Mouse (Mus musculus) cerebellum, adult 2 months (tissue): ENCODE measurements around the gene Fam136a. TPM values are rescaled to one million over a fixed set of nuclear protein-coding genes. Genes with fewer than 3 reads are reported as not detected.

Source experiments
- DNase-seq, 2 experiments: peaks; one replicate each; pipeline ENCODE4 v3.0.0; 2021
- H3K27ac ChIP-seq: fragments of 200-500 bp; 2 replicates; pipeline ENCODE4 v1.5.1; 2012; ENCODE audit warnings: low read length, control low read depth, inconsistent platforms; ENCODE audit not compliant: insufficient read depth
- H3K27me3 ChIP-seq: fragments of 200-500 bp; 2 replicates; pipeline ENCODE4 v1.6.1; 2012; ENCODE audit warnings: inconsistent platforms, mild to moderate bottlenecking, low read length, moderate library complexity; ENCODE audit not compliant: control insufficient read depth, insufficient read depth
- H3K4me1 ChIP-seq: fragments of 200-500 bp; 2 replicates; pipeline ENCODE4 v1.6.1; 2011; ENCODE audit warnings: low read length; ENCODE audit not compliant: control insufficient read depth, insufficient read depth
- H3K4me3 ChIP-seq: fragments of 200-500 bp; replicated peaks from 2 replicates; pipeline ENCODE3; 2011; ENCODE audit warnings: mild to moderate bottlenecking, low read depth, low read length, control low read depth; ENCODE audit not compliant: insufficient read depth
- CTCF ChIP-seq: fragments of 200-500 bp; IDR thresholded peaks from 2 replicates; pipeline ENCODE4 v1.5.1; 2011; ENCODE audit warnings: low read depth, mild to moderate bottlenecking, control low read depth, low read length, moderate library complexity, borderline replicate concordance; ENCODE audit not compliant: insufficient read depth
- POLR2A ChIP-seq: fragments of 200-500 bp; IDR thresholded peaks from 2 replicates; pipeline ENCODE4 v1.6.1; 2011; ENCODE audit warnings: low read length, control low read depth, borderline replicate concordance; ENCODE audit not compliant: insufficient read depth
- WGBS: fragments of 180-500 bp; shearing (Covaris S2); methylation state at CpG from one replicate; pipeline ENCODE4 v1.1.7; 2018; 5-methylcytosine and 5-hydroxymethylcytosine counted together
- polyA plus RNA-seq: library from polyadenylated mRNA; depleted of rRNA; stranded (reverse); fragments of >200 nt; gene quantifications from 2 replicates; pipeline ENCODE4 v1.2.3, GENCODE M21; 2012

Fam136a gene
- polyA plus RNA-seq, 1 experiment: 22.4 TPM

GRCm38 (mm10) chr6:86366853-86367249 is 1.4 kb downstream of the Fam136a start:
- H3K4me3 ChIP-seq: peak overlapping the region; percentile 91
- WGBS: 54% methylated on average over 2 of the region's 2 CpGs
- no peaks in the 10 kb centered on the region for H3K27me3 ChIP-seq
- no peak for TF ChIP-seq CTCF
- TF ChIP-seq POLR2A: no peak
- no peak overlapping the region for H3K27ac ChIP-seq
- peaks cover 4% of the 10 kb centered on the region for H3K4me1 ChIP-seq
- DNase-seq: no peak

GRCm38 (mm10) chr6:86368479-86368878 is 3.0 kb downstream of the Fam136a start:
- H3K27ac ChIP-seq: no peak overlapping the region
- no peak overlapping the region for H3K4me3 ChIP-seq
- 54% methylated on average over 5 of the region's 5 CpGs for WGBS
- no peaks in the 10 kb centered on the region for H3K27me3 ChIP-seq
- no peak for TF ChIP-seq CTCF
- TF ChIP-seq POLR2A: no peak
- DNase-seq: no peak
- H3K4me1 ChIP-seq: peaks cover 4% of the 10 kb centered on the region

- no peak overlapping the region for H3K27ac ChIP-seq
- TF ChIP-seq POLR2A (no peak), CTCF (no peak)
- H3K4me1 ChIP-seq: peaks cover 4% of the 10 kb centered on the region
- DNase-seq: no peak
- 61% methylated on average over 3 of the region's 3 CpGs for WGBS
- H3K4me3 ChIP-seq: no peak overlapping the region
- H3K27me3 ChIP-seq: no peaks in the 10 kb centered on the region
These were observed 4.8 kb downstream of the Fam136a start for GRCm38 (mm10) chr6:86370093-86370713.

- H3K4me3 ChIP-seq: peak within 1 kb of the TSS; percentile 74
These were observed 5.4 kb downstream of the Fam136a start, which contains the start of gene Snrpg for GRCm38 (mm10) chr6:86370764-86371339. TSS of gene Snrpg (plus strand) at chr6:86371304.

GRCm38 (mm10) chr6:86371340-86371911 is 6.0 kb downstream of the Fam136a start:
- H3K27ac ChIP-seq: peak overlapping the region; percentile 23; the same call in 1 of the 2 replicates
- H3K27me3 ChIP-seq: no peaks in the 10 kb centered on the region
- DNase-seq: peak; percentile 97 to 98
- TF ChIP-seq CTCF (no peak), POLR2A (peak; percentile 96)
- H3K4me1 ChIP-seq: peaks cover 3% of the 10 kb centered on the region
- H3K4me3 ChIP-seq: peak overlapping the region; percentile 74
- WGBS: under 1% methylated on average over 50 of the region's 50 CpGs

More at GRCm38 (mm10) chr6:86370764-86371339, 5.4 kb downstream of the Fam136a start, which contains the start of gene Snrpg:
- peak within 1 kb of the TSS; percentile 23; the same call in 1 of the 2 replicates for H3K27ac ChIP-seq
- TF ChIP-seq CTCF (no peak), POLR2A (no peak)
- DNase-seq: no peak
- WGBS: 17% methylated on average over 15 of the region's 15 CpGs
- H3K27me3 ChIP-seq: no peaks in the 10 kb centered on the region
- H3K4me1 ChIP-seq: peaks cover 4% of the 10 kb centered on the region

GRCm38 (mm10) chr6:86371950-86372516 is 6.6 kb downstream of the Fam136a start:
- Histone ChIP-seq H3K4me1 (no peaks in the 10 kb centered on the region; the same call in 1 of the 2 replicates), H3K4me3 (peak overlapping the region; percentile 74), H3K27ac (no peak overlapping the region), H3K27me3 (no peaks in the 10 kb centered on the region)
- 2% methylated on average over 12 of the region's 12 CpGs for WGBS
- TF ChIP-seq POLR2A (no peak), CTCF (no peak)
- no peak for DNase-seq

- Histone ChIP-seq H3K4me3 (no peak overlapping the region), H3K4me1 (no peaks in the 10 kb centered on the region; the same call in 1 of the 2 replicates), H3K27me3 (no peaks in the 10 kb centered on the region), H3K27ac (no peak overlapping the region)
- WGBS: 89% methylated on average over 6 of the region's 6 CpGs
- TF ChIP-seq POLR2A (no peak), CTCF (no peak)
- DNase-seq: no peak
These were observed 8.1 kb downstream of the Fam136a start for GRCm38 (mm10) chr6:86373556-86373955.
